Mouse (Mus musculus): ENCODE results near the gene Mfsd5.

Gene Mfsd5

GRCm38 (mm10) chr15:102279092-102279782 lies at the start of gene Mfsd5:
Gene Mfsd5, plus strand, starts transcription at chr15:102279454.
- DNase-seq (ENCODE audit: low read depth) = peak; percentile 95

GRCm38 (mm10) chr15:102230408-102231321 lies 48.6 kb upstream of the Mfsd5 start:
- DNase-seq (ENCODE audit: low read depth) = peak; percentile 85

GRCm38 (mm10) chr15:102231748-102232147 lies 47.5 kb upstream of the Mfsd5 start, which contains the start of gene Itgb7:
Gene Itgb7, minus strand, starts transcription at chr15:102231944.
- DNase-seq (ENCODE audit: low read depth) = peak; percentile 77

- DNase-seq (ENCODE audit: low read depth) = no peak
These were observed 46.5 kb upstream of the Mfsd5 start for GRCm38 (mm10) chr15:102232764-102233163.

- DNase-seq (ENCODE audit: low read depth) = peak; percentile 79
These were observed 45.4 kb upstream of the Mfsd5 start for GRCm38 (mm10) chr15:102233896-102234295.

GRCm38 (mm10) chr15:102235371-102236027 lies 43.8 kb upstream of the Mfsd5 start:
- no peak for DNase-seq (ENCODE audit: low read depth)

- DNase-seq (ENCODE audit: low read depth) = peak; percentile 13
These were observed 40.6 kb upstream of the Mfsd5 start for GRCm38 (mm10) chr15:102238543-102239259.

- peak; percentile 87 for DNase-seq (ENCODE audit: low read depth)
These were observed 40.0 kb upstream of the Mfsd5 start for GRCm38 (mm10) chr15:102239260-102239590.

- no peak for DNase-seq (ENCODE audit: low read depth)
These were observed 39.4 kb upstream of the Mfsd5 start for GRCm38 (mm10) chr15:102239851-102240250.

GRCm38 (mm10) chr15:102240607-102241006 lies 38.6 kb upstream of the Mfsd5 start:
- no peak for DNase-seq (ENCODE audit: low read depth)

GRCm38 (mm10) chr15:102242404-102243228 lies 36.6 kb upstream of the Mfsd5 start:
- no peak for DNase-seq (ENCODE audit: low read depth)

- peak; percentile 78 for DNase-seq (ENCODE audit: low read depth)
These were observed 35.7 kb upstream of the Mfsd5 start for GRCm38 (mm10) chr15:102243229-102244190.

- peak; percentile 51 for DNase-seq (ENCODE audit: low read depth)
These were observed 34.7 kb upstream of the Mfsd5 start for GRCm38 (mm10) chr15:102244306-102245191.

GRCm38 (mm10) chr15:102245461-102245881 lies 33.8 kb upstream of the Mfsd5 start:
- DNase-seq (ENCODE audit: low read depth) = peak; percentile 73

- peak; percentile 94 for DNase-seq (ENCODE audit: low read depth)
These were observed 33.1 kb upstream of the Mfsd5 start for GRCm38 (mm10) chr15:102245891-102246741.

- DNase-seq (ENCODE audit: low read depth) = peak; percentile 90
These were observed 32.4 kb upstream of the Mfsd5 start for GRCm38 (mm10) chr15:102246866-102247251.

GRCm38 (mm10) chr15:102247252-102248130 lies 31.8 kb upstream of the Mfsd5 start:
- DNase-seq (ENCODE audit: low read depth) = no peak
